Mouse (Mus musculus) neural tube, embryonic 13.5 days (tissue): ENCODE measurements around the gene Zc3hav1l. TPM values are rescaled to one million over a fixed set of nuclear protein-coding genes. Genes with fewer than 3 reads are reported as not detected.

Source experiments
- ATAC-seq: fragments of 200-750 bp; cut with Nextera tagmentation; 2 replicates; pipeline ENCODE4 v1.8.0; 2017; ENCODE audit warnings: low read depth, mild to moderate bottlenecking, moderate TSS enrichment, moderate library complexity
- H3K27ac ChIP-seq: fragments of 300-500 bp; sonication (generic); replicated peaks from 2 replicates; pipeline ENCODE4 v1.5.1; 2015; ENCODE audit warnings: moderate library complexity, mild to moderate bottlenecking, inconsistent platforms
- H3K27me3 ChIP-seq: fragments of 300-500 bp; sonication (generic); 2 replicates; pipeline ENCODE4 v1.6.1; 2015; ENCODE audit warnings: mild to moderate bottlenecking, inconsistent platforms
- H3K36me3 ChIP-seq: fragments of 300-500 bp; sonication (generic); 2 replicates; pipeline ENCODE4 v1.6.1; 2015; ENCODE audit warnings: mild to moderate bottlenecking, inconsistent platforms
- H3K4me1 ChIP-seq: fragments of 300-500 bp; sonication (generic); replicated peaks from 2 replicates; pipeline ENCODE4 v1.6.1; 2015; ENCODE audit warnings: inconsistent platforms
- H3K4me2 ChIP-seq: fragments of 300-500 bp; sonication (generic); 2 replicates; pipeline ENCODE4 v1.6.1; 2015; ENCODE audit warnings: inconsistent platforms, mild to moderate bottlenecking, moderate library complexity
- H3K4me3 ChIP-seq: fragments of 300-500 bp; sonication (generic); 2 replicates; pipeline ENCODE4 v1.5.1; 2015; ENCODE audit warnings: mild to moderate bottlenecking, inconsistent platforms
- H3K9ac ChIP-seq: fragments of 300-500 bp; sonication (generic); 2 replicates; pipeline ENCODE4 v1.6.1; 2015; ENCODE audit warnings: moderate library complexity, mild to moderate bottlenecking, inconsistent platforms
- H3K9me3 ChIP-seq: fragments of 300-500 bp; sonication (generic); 2 replicates; pipeline ENCODE4 v1.6.1; 2016; ENCODE audit warnings: inconsistent platforms
- WGBS: fragments of 180-500 bp; shearing (Covaris S2); methylation state at CpG from one replicate; pipeline ENCODE4 v1.1.7; 2015; 5-methylcytosine and 5-hydroxymethylcytosine counted together
- polyA plus RNA-seq: library from polyadenylated mRNA; unstranded; fragments of >200 nt; fragmentation: Nextera tagmentation; extraction: Ambion mirVana; gene quantifications from 2 replicates; pipeline ENCODE4 v1.2.1, GENCODE M21; 2015

Zc3hav1l gene
- polyA plus RNA-seq, 1 experiment from 2014 or later = 9.9 TPM

GRCm38 (mm10) chr6:38320621-38321020, 21.6 kb upstream of the Zc3hav1l start:
- Histone ChIP-seq H3K9ac (no peak overlapping the region), H3K9me3 (no peaks in the 10 kb centered on the region), H3K27ac (no peak overlapping the region), H3K4me2 (no peak overlapping the region), H3K27me3 (no peaks in the 10 kb centered on the region), H3K36me3 (no peaks in the 10 kb centered on the region), H3K4me3 (no peak overlapping the region), H3K4me1 (no peaks in the 10 kb centered on the region)
- 94% methylated on average over 9 of the region's 9 CpGs for WGBS
- ATAC-seq = no peak

DNA sequence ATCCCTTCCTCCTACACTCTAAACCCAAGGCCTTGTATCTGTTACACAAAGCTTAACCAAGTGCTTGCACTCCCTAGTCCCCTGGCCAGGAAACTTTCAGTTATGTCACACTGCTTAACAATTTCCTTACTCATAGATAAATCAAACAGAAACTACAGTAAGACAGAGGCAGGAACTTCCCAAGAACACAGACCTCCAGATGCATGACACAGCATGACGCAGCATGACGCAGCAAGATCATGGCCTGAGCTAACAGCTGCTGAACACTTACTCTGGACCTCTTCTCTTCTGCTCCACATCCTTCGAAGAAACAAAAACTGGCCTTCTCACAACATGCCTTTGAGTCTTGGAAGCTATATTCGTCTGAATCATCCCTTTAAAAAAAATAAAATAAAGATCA, 17.0 kb upstream of the Zc3hav1l start:
- H3K9ac ChIP-seq = no peak overlapping the region
- H3K27me3 ChIP-seq = no peaks in the 10 kb centered on the region
- H3K4me1 ChIP-seq = no peaks in the 10 kb centered on the region
- H3K9me3 ChIP-seq = no peaks in the 10 kb centered on the region
- H3K36me3 ChIP-seq = no peaks in the 10 kb centered on the region
- H3K4me3 ChIP-seq = no peak overlapping the region
- no peak for ATAC-seq
- H3K4me2 ChIP-seq = no peak overlapping the region
- H3K27ac ChIP-seq = no peak overlapping the region
- 92% methylated on average over 4 of the region's 4 CpGs for WGBS

DNA sequence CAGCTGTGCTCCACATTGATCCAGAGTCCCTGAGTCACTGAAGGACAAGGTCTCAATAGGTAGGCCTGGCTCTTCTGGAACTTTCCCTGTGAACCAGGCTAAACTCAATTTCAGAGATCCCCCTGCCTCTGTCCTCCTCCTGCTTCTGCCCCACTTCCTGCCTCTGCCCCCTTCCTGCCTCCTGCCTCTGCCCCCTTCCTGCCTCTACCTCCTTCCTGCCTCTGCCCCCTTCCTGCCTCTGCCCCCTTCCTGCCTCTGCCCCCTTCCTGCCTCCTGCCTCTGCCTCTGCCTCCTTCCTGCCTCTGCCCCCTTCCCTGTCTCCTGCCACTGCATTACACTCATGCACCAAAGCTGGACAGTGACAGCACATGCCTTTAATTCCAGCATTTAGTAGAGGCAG, 10.7 kb upstream of the Zc3hav1l start:
- no peak for ATAC-seq
- no peaks in the 10 kb centered on the region for H3K36me3 ChIP-seq
- H3K4me1 ChIP-seq = no peaks in the 10 kb centered on the region
- H3K4me3 ChIP-seq = no peak overlapping the region
- H3K4me2 ChIP-seq = no peak overlapping the region
- H3K9ac ChIP-seq = no peak overlapping the region
- H3K9me3 ChIP-seq = 0 out of 2 replicates have a peak, but pooled peaks cover under 1% of the 10 kb centered on the region
- no peaks in the 10 kb centered on the region for H3K27me3 ChIP-seq
- H3K27ac ChIP-seq = no peak overlapping the region

DNA sequence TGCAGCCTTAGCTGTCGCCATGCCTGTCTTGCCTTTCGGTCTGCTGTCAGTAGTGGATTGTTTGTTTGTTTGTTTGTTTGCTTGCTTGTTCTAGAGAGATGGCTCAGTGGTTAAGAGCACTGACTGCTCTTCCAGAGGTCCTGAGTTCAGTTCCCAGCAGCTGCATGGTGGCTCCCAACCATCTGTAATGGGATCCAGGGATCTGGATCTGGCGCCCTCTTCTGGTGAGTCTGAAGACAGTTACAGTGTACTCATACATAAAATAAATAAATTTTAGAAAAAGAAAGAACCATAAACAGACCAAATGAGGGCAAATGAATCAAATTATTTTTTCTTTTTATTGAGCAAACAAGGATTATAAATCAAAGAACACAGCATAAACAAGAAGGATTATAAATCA, 5.9 kb upstream of the Zc3hav1l start:
- no peak overlapping the region for H3K9ac ChIP-seq
- no peaks in the 10 kb centered on the region for H3K36me3 ChIP-seq
- no peak overlapping the region for H3K27ac ChIP-seq
- H3K4me3 ChIP-seq = no peak overlapping the region
- H3K9me3 ChIP-seq = 0 out of 2 replicates have a peak, but pooled peaks cover 7% of the 10 kb centered on the region
- ATAC-seq = no peak
- no peaks in the 10 kb centered on the region for H3K4me1 ChIP-seq
- H3K4me2 ChIP-seq = no peak overlapping the region
- no peaks in the 10 kb centered on the region for H3K27me3 ChIP-seq
- 86% methylated on average over 3 of the region's 3 CpGs for WGBS

GRCm38 (mm10) chr6:38298246-38298635, 818 bp downstream of the Zc3hav1l start:
- H3K4me1 ChIP-seq = peaks cover 13% of the 10 kb centered on the region
- peak overlapping the region; percentile 97 for H3K27ac ChIP-seq
- H3K9ac ChIP-seq = peak overlapping the region; percentile 97
- WGBS = under 1% methylated on average over 10 of the region's 10 CpGs
- no peaks in the 10 kb centered on the region for H3K27me3 ChIP-seq
- peak overlapping the region; percentile 70 for H3K4me2 ChIP-seq
- H3K9me3 ChIP-seq = no peaks in the 10 kb centered on the region
- peak; percentile 53 for ATAC-seq
- peak overlapping the region; percentile 79 for H3K4me3 ChIP-seq
- H3K36me3 ChIP-seq = peaks cover 22% of the 10 kb centered on the region

- peak overlapping the region; percentile 79 for H3K4me3 ChIP-seq
- 40% methylated on average over 12 of the region's 12 CpGs for WGBS
- H3K4me1 ChIP-seq = peaks cover 13% of the 10 kb centered on the region
- no peaks in the 10 kb centered on the region for H3K27me3 ChIP-seq
- peak overlapping the region; percentile 97 for H3K27ac ChIP-seq
- H3K9ac ChIP-seq = peak overlapping the region; percentile 97
- H3K4me2 ChIP-seq = peak overlapping the region; percentile 70
- H3K9me3 ChIP-seq = no peaks in the 10 kb centered on the region
- ATAC-seq = no peak
- H3K36me3 ChIP-seq = peaks cover 26% of the 10 kb centered on the region
These were observed 1.3 kb downstream of the Zc3hav1l start for GRCm38 (mm10) chr6:38297580-38298245.

DNA sequence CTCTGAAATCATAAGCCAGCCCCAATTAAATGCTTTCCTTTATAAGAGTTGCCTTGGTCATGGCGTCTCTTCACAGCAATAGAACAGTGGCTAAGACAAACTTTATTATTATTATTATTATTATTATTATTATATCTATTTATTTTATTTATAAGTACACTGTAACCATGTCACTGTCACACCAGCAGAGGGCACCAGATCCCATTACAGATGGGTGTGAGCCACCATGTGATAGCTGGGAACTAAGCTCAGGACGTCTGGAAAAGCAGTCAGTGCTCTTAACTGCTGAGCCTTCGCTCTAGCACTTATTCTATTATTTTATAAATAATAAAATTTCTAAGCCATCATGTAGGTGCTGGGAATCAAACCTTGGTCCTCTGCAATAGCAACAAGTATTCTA, 5.4 kb downstream of the Zc3hav1l start:
- H3K9ac ChIP-seq = no peak overlapping the region
- H3K27me3 ChIP-seq = no peaks in the 10 kb centered on the region
- H3K36me3 ChIP-seq = peaks cover 56% of the 10 kb centered on the region
- H3K4me2 ChIP-seq = no peak overlapping the region
- no peak overlapping the region for H3K4me3 ChIP-seq
- no peaks in the 10 kb centered on the region for H3K9me3 ChIP-seq
- ATAC-seq = no peak
- peaks cover 9% of the 10 kb centered on the region for H3K4me1 ChIP-seq
- H3K27ac ChIP-seq = no peak overlapping the region
- WGBS = 70% methylated on average over 3 of the region's 3 CpGs

DNA sequence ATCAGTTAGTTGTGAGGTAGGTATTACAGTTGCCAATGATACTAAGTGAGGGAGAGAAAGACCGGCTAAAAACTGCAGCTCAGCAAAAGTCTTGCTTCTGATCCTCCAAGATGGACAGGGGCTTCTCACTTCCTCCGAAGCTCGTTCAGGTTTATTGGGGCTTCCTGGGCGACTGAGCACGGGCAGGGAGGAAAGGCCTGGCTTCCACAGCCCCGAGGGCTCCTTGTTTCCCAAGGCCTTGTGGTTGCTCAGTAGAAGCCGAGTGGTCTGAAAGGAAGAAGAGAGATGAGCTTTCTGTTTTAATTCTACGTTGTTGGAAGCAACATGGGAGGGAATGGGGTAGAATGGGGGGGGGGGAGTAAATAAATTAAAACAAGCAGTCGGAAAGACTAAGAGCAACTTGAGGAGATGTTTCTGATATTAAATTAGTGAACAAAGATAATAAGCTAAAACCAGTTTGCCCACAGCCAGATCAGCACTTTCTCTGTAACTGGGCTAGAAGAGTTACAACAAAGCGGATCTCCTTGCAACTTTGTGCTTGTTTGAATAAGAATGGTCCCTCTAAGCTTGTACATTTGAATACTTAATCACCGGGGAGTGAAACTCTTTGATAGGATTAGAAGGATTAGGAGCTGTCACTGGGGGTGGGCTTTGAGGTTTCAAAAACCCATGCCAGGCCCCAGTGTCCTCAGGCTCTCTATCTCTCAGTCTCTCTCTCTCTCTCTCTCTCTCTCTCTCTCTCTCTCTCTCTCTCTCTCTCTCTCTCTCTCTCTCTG, 6.0 kb downstream of the Zc3hav1l start:
- no peak overlapping the region for H3K4me2 ChIP-seq
- no peak for ATAC-seq
- peaks cover 56% of the 10 kb centered on the region for H3K36me3 ChIP-seq
- H3K9me3 ChIP-seq = no peaks in the 10 kb centered on the region
- H3K27ac ChIP-seq = no peak overlapping the region
- 58% methylated on average over 11 of the region's 11 CpGs for WGBS
- peaks cover 5% of the 10 kb centered on the region for H3K4me1 ChIP-seq
- H3K4me3 ChIP-seq = no peak overlapping the region
- H3K9ac ChIP-seq = no peak overlapping the region
- no peaks in the 10 kb centered on the region for H3K27me3 ChIP-seq

DNA sequence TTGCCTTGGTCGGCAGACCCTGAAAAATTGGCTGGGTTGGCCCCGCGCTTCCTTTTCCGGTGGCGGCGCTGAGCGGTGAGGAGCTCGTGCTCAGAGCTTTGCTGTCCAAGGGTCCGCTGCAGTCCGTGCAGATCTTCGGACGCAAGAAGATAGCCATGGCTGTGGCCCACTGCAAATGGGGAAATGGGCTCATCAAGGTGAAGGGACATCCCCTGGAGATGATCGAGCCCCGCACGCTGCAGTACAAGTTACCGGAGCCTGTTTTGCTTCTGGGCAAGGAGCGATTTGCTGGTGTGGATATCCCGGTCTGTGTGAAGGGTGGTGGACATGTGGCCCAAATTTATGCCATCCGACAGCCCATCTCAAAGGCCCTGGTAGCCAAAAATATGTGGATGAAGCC, 14.6 kb downstream of the Zc3hav1l start:
- H3K4me1 ChIP-seq = no peaks in the 10 kb centered on the region
- no peak overlapping the region for H3K27ac ChIP-seq
- H3K27me3 ChIP-seq = no peaks in the 10 kb centered on the region
- WGBS = 98% methylated on average over 19 of the region's 19 CpGs
- peaks cover 11% of the 10 kb centered on the region for H3K9me3 ChIP-seq
- H3K9ac ChIP-seq = no peak overlapping the region
- no peak overlapping the region for H3K4me2 ChIP-seq
- no peak for ATAC-seq
- H3K4me3 ChIP-seq = no peak overlapping the region
- peaks cover 44% of the 10 kb centered on the region for H3K36me3 ChIP-seq

DNA sequence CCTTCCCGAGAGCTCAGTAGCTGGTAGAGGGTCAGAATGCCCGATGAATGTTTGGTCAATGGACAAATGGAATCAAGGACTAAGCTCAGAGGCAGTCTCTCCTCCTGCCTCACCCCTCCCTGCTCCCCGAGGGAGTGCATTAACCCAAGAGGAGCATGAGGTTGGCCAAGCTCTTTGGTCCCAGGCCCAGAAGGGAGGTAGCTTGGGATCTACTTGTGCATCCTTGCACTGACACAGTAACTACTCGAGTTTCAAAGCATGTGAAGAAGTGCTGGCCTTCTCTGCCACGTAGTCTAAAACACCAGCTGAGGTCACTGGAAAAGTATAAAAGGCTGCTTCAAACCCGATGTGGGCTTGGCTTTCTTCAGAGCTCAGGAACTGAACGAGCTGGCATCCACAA, 34.6 kb downstream of the Zc3hav1l start:
- no peak overlapping the region for H3K9ac ChIP-seq
- no peak overlapping the region for H3K27ac ChIP-seq
- H3K4me3 ChIP-seq = no peak overlapping the region
- ATAC-seq = no peak
- no peak overlapping the region for H3K4me2 ChIP-seq
- no peaks in the 10 kb centered on the region for H3K4me1 ChIP-seq
- no peaks in the 10 kb centered on the region for H3K27me3 ChIP-seq
- 77% methylated on average over 7 of the region's 7 CpGs for WGBS
- H3K9me3 ChIP-seq = no peaks in the 10 kb centered on the region
- no peaks in the 10 kb centered on the region for H3K36me3 ChIP-seq

DNA sequence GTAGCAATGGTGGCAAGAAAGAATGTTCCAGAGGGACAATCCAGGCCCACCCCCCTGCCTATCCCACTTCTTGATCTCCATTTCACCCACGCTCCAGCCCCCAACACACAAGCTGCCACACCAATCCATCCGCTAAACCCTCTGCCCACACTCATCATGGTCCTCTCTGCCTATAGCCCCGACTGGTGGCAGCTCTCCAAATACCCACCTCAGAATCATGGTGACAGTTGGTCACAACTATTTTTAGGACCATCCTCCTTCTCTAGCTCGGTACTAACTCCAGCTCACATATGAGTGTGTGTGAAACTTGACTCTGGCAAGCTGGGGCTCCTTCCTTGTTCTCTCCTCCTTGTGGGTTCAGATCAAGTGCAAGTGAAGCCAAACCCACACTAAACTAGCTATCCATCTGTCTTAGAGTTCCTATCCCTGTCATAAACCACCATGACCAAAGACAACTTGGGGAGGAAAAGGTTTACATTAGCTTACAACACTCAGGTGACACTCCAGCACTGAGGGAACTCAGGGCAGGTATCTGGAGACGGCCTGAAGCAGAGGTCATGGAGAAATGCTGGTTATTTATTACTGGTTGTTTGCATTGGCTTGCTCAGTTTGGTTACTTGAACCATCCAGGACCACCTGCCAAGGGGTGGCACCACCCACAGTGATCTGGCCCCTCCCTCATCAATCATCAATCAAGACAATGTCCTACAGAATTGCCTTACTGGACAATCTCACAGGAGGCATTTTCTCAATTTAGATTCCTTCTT, 35.5 kb downstream of the Zc3hav1l start:
- H3K27me3 ChIP-seq = no peaks in the 10 kb centered on the region
- no peak overlapping the region for H3K4me2 ChIP-seq
- no peaks in the 10 kb centered on the region for H3K36me3 ChIP-seq
- no peak overlapping the region for H3K9ac ChIP-seq
- no peaks in the 10 kb centered on the region for H3K4me1 ChIP-seq
- H3K27ac ChIP-seq = no peak overlapping the region
- 71% methylated on average over 5 of the region's 5 CpGs for WGBS
- H3K9me3 ChIP-seq = no peaks in the 10 kb centered on the region
- no peak overlapping the region for H3K4me3 ChIP-seq
- no peak for ATAC-seq

- Histone ChIP-seq H3K27me3 (no peaks in the 10 kb centered on the region), H3K36me3 (no peaks in the 10 kb centered on the region), H3K4me1 (no peaks in the 10 kb centered on the region), H3K4me2 (no peak overlapping the region), H3K9me3 (no peaks in the 10 kb centered on the region), H3K9ac (no peak overlapping the region), H3K4me3 (no peak overlapping the region), H3K27ac (no peak overlapping the region)
- ATAC-seq = no peak
- WGBS = 71% methylated on average over 4 of the region's 4 CpGs
These were observed 37.2 kb downstream of the Zc3hav1l start for GRCm38 (mm10) chr6:38261877-38262276.
